Mouse (Mus musculus): ENCODE data around the gene S100a9. TPM values are rescaled to one million over a fixed set of nuclear protein-coding genes. Genes with fewer than 3 reads are reported as not detected.

The S100a9 gene
- polyA plus RNA-seq (2015; fragmentation: Nextera tagmentation; extraction: Ambion mirVana): 7.1 and 12.3 TPM in 2 replicates

DNA sequence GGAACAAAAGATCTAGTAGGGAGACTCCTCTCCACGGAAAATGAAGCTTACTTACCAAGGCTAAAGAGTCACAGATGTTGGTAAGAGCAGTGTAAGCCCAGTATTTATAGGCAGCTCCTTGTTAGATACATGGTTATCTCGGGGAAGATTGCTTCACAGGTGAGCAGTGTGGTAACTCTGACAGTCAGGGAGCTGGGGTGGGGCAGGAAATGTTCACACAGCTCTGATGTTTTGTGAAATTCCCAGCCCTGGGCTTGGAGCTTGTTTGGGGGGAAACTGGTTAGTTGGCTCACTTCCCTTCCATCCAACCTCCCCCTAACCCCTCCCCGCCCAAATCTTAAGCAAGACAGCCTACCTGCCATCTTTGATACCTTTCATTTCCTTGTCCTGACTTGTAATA, at the start of gene S100a9:
Gene S100a9, minus strand, starts transcription at position 109 of the 400 bp plus-strand sequence.

DNA sequence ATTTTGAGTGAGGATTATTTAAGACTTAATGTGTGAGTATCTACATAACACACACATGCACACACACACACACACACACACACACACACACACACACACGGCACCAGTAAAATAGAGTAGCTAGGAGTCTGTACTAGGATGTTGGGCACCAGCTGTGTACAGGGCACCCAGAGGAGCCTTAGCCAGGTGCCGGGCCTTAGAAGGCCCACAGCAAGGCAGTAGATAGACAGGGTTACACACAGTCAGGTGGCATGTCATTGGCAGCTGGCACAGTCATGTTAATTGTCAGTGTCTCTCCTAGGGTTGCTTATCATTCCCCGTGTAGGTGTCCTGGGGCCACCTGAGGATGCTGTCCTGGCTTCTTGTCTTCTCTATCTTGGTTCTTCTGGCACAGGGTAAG, 31.1 kb upstream of the S100a9 start, which contains the start of gene Pglyrp4:
Gene Pglyrp4, plus strand, starts transcription at position 301 of the 400 bp plus-strand sequence.

DNA sequence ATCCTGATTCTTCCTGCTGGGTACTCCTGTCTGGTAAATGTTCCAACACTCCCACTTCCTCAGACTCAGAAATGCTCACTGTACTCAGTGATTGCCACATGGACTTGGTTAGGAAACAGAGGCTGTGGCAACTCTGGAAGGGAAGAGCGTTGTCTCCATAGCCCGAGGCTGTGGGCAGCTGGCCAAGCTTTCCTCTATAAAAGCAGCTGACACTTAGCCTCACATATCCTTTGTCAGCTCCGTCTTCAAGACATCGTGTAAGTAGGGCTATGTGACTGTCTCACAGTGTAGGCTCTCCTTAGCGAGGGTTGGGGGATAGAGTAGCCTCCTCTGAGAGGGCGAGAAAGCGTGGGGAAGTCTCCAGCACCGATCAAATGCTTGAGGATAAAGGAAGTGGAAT, 26.7 kb downstream of the S100a9 start, which contains the start of gene S100a8:
Gene S100a8, plus strand, starts transcription at position 133 of the 400 bp plus-strand sequence.

DNA sequence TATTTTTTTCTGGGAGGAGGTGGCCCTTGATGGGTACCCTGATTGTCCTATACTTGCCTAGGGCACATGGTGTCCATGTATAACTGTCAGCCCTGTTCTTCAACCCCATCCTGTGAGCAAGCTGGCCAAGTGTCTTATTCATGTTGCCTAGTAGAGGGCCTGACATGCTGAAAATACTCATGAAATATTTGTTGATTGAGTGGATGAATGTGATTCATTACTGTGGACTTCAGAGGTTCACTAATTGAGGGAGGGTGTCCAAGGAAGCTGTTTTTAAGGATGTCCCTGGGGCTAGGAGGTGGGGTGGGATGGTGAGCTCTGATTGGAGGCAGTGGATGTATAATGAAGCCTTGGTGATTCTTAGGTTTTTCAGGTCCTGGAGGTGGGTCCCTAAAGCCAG, 41.8 kb downstream of the S100a9 start, which contains the start of gene S100a7a:
Gene S100a7a, plus strand, starts transcription at position 301 of the 400 bp plus-strand sequence.

Other genes starting within 250 kb of the S100a9 start
- gene Npr1, start 229.9 kb downstream of the S100a9 start, polyA plus RNA-seq (2015; fragmentation: Nextera tagmentation; extraction: Ambion mirVana): 2.8 and 3.6 TPM in 2 replicates
- 150 and 158 TPM in 2 replicates for gene Ilf2, start 219.6 kb downstream of the S100a9 start, polyA plus RNA-seq (2015; fragmentation: Nextera tagmentation; extraction: Ambion mirVana)
- 107 and 109 TPM in 2 replicates for gene Snapin, start 204.7 kb downstream of the S100a9 start, polyA plus RNA-seq (2015; fragmentation: Nextera tagmentation; extraction: Ambion mirVana)
- gene Chtop, start 186.2 kb downstream of the S100a9 start, polyA plus RNA-seq (2015; fragmentation: Nextera tagmentation; extraction: Ambion mirVana): 148 and 149 TPM in 2 replicates
- gene S100a1, start 181.3 kb downstream of the S100a9 start, polyA plus RNA-seq (2015; fragmentation: Nextera tagmentation; extraction: Ambion mirVana): 121 and 135 TPM in 2 replicates
- 50.6 and 58.5 TPM in 2 replicates for gene S100a13, start 181.3 kb downstream of the S100a9 start, polyA plus RNA-seq (2015; fragmentation: Nextera tagmentation; extraction: Ambion mirVana)
- not detected in 2 replicates for gene S100a14, start 168.9 kb downstream of the S100a9 start, polyA plus RNA-seq (2015; fragmentation: Nextera tagmentation; extraction: Ambion mirVana)
- gene S100a16, start 158.5 kb downstream of the S100a9 start, polyA plus RNA-seq (2015; fragmentation: Nextera tagmentation; extraction: Ambion mirVana): 145 and 153 TPM in 2 replicates
- gene S100a3, start 135.1 kb downstream of the S100a9 start, polyA plus RNA-seq (2015; fragmentation: Nextera tagmentation; extraction: Ambion mirVana): 5.1 TPM in 2 replicates
- not detected in 2 replicates for gene S100a2, start 105.5 kb downstream of the S100a9 start, polyA plus RNA-seq (2015; fragmentation: Nextera tagmentation; extraction: Ambion mirVana)
- gene Gm42674, start 93.8 kb downstream of the S100a9 start, polyA plus RNA-seq (2015; fragmentation: Nextera tagmentation; extraction: Ambion mirVana): not detected in 2 replicates
- gene S100a4, start 92.0 kb downstream of the S100a9 start, polyA plus RNA-seq (2015; fragmentation: Nextera tagmentation; extraction: Ambion mirVana): 6.7 and 10.3 TPM in 2 replicates
- not detected in 2 replicates for gene S100a5, start 87.2 kb downstream of the S100a9 start, polyA plus RNA-seq (2015; fragmentation: Nextera tagmentation; extraction: Ambion mirVana)
- 129 and 201 TPM in 2 replicates for gene S100a6, start 82.8 kb downstream of the S100a9 start, polyA plus RNA-seq (2015; fragmentation: Nextera tagmentation; extraction: Ambion mirVana)
- not detected in 2 replicates for gene S100a7a, start 41.7 kb downstream of the S100a9 start, polyA plus RNA-seq (2015; fragmentation: Nextera tagmentation; extraction: Ambion mirVana)
- 11.8 and 22.1 TPM in 2 replicates for gene S100a8, start 26.7 kb downstream of the S100a9 start, polyA plus RNA-seq (2015; fragmentation: Nextera tagmentation; extraction: Ambion mirVana)
- gene Pglyrp4, start 31.2 kb upstream of the S100a9 start, polyA plus RNA-seq (2015; fragmentation: Nextera tagmentation; extraction: Ambion mirVana): not detected in 2 replicates
- not detected in 2 replicates for gene Gm5849, start 82.2 kb upstream of the S100a9 start, polyA plus RNA-seq (2015; fragmentation: Nextera tagmentation; extraction: Ambion mirVana)